Mouse (Mus musculus): Measurements from ENCODE around the gene Inafm2. TPM values are rescaled to one million over a fixed set of nuclear protein-coding genes. Genes with fewer than 3 reads are reported as not detected.
A peak's percentile ranks its signal among the peaks of the same experiment; 100 is the strongest.

The Inafm2 gene
- polyA plus RNA-seq, 1 experiment from 2014 or later, result 27.2 TPM

DNA sequence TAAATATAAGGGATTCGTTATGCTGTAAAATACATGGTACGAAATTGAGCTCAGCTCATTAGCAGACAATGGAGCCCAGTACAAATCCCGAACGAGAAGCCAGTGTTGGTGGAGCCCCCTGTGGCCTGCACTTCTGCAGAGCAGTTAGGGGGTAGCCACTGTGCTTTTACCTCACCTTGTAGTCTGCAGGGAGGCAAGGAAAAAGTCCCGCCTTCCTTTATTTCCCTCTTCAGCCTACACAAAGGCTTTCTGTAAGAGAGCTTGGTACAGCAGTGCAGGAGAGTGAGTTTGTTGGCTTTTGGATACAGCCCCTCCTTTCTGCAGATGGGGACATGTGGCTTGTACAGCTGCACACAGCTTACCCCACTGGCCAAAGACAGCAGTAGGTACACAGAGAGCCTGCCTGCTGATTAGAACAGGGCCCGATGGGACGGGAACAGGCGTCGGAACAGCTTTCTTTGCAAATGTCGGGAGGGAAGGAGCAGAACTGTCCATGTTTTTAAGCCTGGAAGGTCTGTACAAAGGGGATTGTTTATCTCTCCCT is 3.9 kb downstream of the Inafm2 start:
- Histone ChIP-seq H3K9ac (replicated peaks) (no peak overlapping the region), H3K36me3 (no peaks in the 10 kb centered on the region), H3K4me2 (replicated peaks) (0 out of 2 replicates have a peak overlapping the region, but pooled peaks have one; percentile 4), H3K9me3 (no peaks in the 10 kb centered on the region), H3K27ac (replicated peaks) (no peak overlapping the region), H3K27me3 (no peaks in the 10 kb centered on the region), H3K4me1 (peaks cover 52% of the 10 kb centered on the region), H3K4me3 (no peak overlapping the region)
- ATAC-seq (replicated peaks), result no peak
- 14% methylated on average over 10 of the region's 10 CpGs for WGBS

- no peak overlapping the region for H3K27ac ChIP-seq (replicated peaks)
- no peak overlapping the region for H3K4me3 ChIP-seq
- 76% methylated on average over 8 of the region's 8 CpGs for WGBS
- H3K36me3 ChIP-seq, result no peaks in the 10 kb centered on the region
- no peaks in the 10 kb centered on the region for H3K9me3 ChIP-seq
- H3K9ac ChIP-seq (replicated peaks), result no peak overlapping the region
- no peak for ATAC-seq (replicated peaks)
- no peaks in the 10 kb centered on the region for H3K27me3 ChIP-seq
- no peak overlapping the region for H3K4me2 ChIP-seq (replicated peaks)
- H3K4me1 ChIP-seq, result peaks cover 43% of the 10 kb centered on the region
These were observed 4.9 kb downstream of the Inafm2 start for GRCm38 (mm10) chr2:118750476-118750875.

GRCm38 (mm10) chr2:118751896-118752791 is 6.6 kb downstream of the Inafm2 start:
- H3K4me2 ChIP-seq (replicated peaks), result no peak overlapping the region
- ATAC-seq (replicated peaks), result no peak
- no peak overlapping the region for H3K4me3 ChIP-seq
- no peak overlapping the region for H3K27ac ChIP-seq (replicated peaks)
- H3K27me3 ChIP-seq, result no peaks in the 10 kb centered on the region
- no peak overlapping the region for H3K9ac ChIP-seq (replicated peaks)
- peaks cover 36% of the 10 kb centered on the region for H3K4me1 ChIP-seq
- H3K9me3 ChIP-seq, result no peaks in the 10 kb centered on the region
- WGBS, result 62% methylated on average over 16 of the region's 16 CpGs
- H3K36me3 ChIP-seq, result no peaks in the 10 kb centered on the region

GRCm38 (mm10) chr2:118752792-118753108 is 7.2 kb downstream of the Inafm2 start:
- Histone ChIP-seq H3K27ac (replicated peaks) (no peak overlapping the region), H3K9me3 (no peaks in the 10 kb centered on the region), H3K4me2 (replicated peaks) (no peak overlapping the region), H3K4me1 (peaks cover 30% of the 10 kb centered on the region), H3K36me3 (no peaks in the 10 kb centered on the region), H3K27me3 (no peaks in the 10 kb centered on the region), H3K4me3 (no peak overlapping the region), H3K9ac (replicated peaks) (no peak overlapping the region)
- no peak for ATAC-seq (replicated peaks)
- 85% methylated on average over 4 of the region's 4 CpGs for WGBS

- Histone ChIP-seq H3K27me3 (no peaks in the 10 kb centered on the region), H3K4me3 (no peak overlapping the region), H3K4me2 (replicated peaks) (no peak overlapping the region), H3K9me3 (no peaks in the 10 kb centered on the region), H3K9ac (replicated peaks) (no peak overlapping the region), H3K36me3 (no peaks in the 10 kb centered on the region), H3K27ac (replicated peaks) (no peak overlapping the region), H3K4me1 (peaks cover 17% of the 10 kb centered on the region)
- WGBS, result 94% methylated on average over 5 of the region's 5 CpGs
- no peak for ATAC-seq (replicated peaks)
These were observed 8.6 kb downstream of the Inafm2 start for GRCm38 (mm10) chr2:118754143-118754542.

- ATAC-seq (replicated peaks), result no peak
- no peaks in the 10 kb centered on the region for H3K27me3 ChIP-seq
- no peak overlapping the region for H3K4me2 ChIP-seq (replicated peaks)
- H3K9ac ChIP-seq (replicated peaks), result no peak overlapping the region
- no peaks in the 10 kb centered on the region for H3K36me3 ChIP-seq
- no peak overlapping the region for H3K4me3 ChIP-seq
- H3K4me1 ChIP-seq, result peaks cover 14% of the 10 kb centered on the region
- WGBS, result 90% methylated on average over 6 of the region's 6 CpGs
- no peaks in the 10 kb centered on the region for H3K9me3 ChIP-seq
- no peak overlapping the region for H3K27ac ChIP-seq (replicated peaks)
These were observed 9.8 kb downstream of the Inafm2 start for GRCm38 (mm10) chr2:118755407-118755806.

- no peak overlapping the region for H3K27ac ChIP-seq (replicated peaks)
These were observed 10.5 kb downstream of the Inafm2 start for GRCm38 (mm10) chr2:118756103-118756502.

GRCm38 (mm10) chr2:118759828-118760227 is 14.3 kb downstream of the Inafm2 start:
- H3K9me3 ChIP-seq, result no peaks in the 10 kb centered on the region
- no peak for ATAC-seq (replicated peaks)
- H3K36me3 ChIP-seq, result no peaks in the 10 kb centered on the region
- no peak overlapping the region for H3K4me2 ChIP-seq (replicated peaks)
- H3K4me3 ChIP-seq, result no peak overlapping the region
- H3K27ac ChIP-seq (replicated peaks), result no peak overlapping the region
- H3K4me1 ChIP-seq, result peaks cover 49% of the 10 kb centered on the region
- no peak overlapping the region for H3K9ac ChIP-seq (replicated peaks)
- WGBS, result 19% methylated on average over 8 of the region's 8 CpGs
- no peaks in the 10 kb centered on the region for H3K27me3 ChIP-seq

More at GRCm38 (mm10) chr2:118756103-118756502, 10.5 kb downstream of the Inafm2 start:
- Histone ChIP-seq H3K9ac (replicated peaks) (no peak overlapping the region), H3K4me3 (no peak overlapping the region), H3K4me1 (peaks cover 19% of the 10 kb centered on the region), H3K36me3 (no peaks in the 10 kb centered on the region), H3K4me2 (replicated peaks) (no peak overlapping the region), H3K9me3 (no peaks in the 10 kb centered on the region), H3K27me3 (no peaks in the 10 kb centered on the region)
- no peak for ATAC-seq (replicated peaks)
- WGBS, result 83% methylated on average over 4 of the region's 4 CpGs

DNA sequence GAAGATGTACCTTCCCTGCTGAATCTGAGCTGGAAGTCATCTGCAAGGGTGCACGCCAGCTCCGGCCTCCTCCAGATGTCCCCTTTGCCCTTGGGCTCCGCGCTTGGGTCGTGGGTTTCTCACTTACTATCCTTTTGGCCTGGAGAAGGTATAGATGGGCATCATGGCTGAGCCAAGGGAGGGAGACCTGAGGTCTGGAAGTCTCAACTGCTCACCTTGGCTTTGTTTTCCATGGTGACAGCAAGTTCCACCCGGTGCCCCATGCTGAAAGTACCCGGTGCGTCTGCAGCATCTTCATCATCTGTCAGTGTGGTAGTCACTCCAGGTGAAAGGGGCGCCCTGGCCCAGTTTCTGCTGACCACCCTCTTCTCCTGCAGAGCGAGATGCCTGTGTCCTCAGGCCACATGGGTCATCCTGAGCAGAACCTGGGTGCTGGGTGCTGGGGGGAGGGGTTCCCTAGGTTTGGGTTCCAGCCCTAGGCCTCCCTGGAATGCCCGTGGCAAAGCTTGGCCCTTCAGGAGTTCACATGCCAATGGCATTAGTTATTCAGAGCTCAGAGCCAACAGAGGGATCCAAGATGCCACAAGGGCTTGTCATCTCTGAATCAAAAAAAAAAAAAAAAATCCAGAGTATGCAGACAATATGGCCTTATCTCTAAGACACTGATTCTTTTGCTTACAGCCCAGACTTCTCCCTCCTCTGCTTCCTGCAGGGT is 14.9 kb downstream of the Inafm2 start:
- Histone ChIP-seq H3K9me3 (no peaks in the 10 kb centered on the region), H3K4me3 (no peak overlapping the region), H3K9ac (replicated peaks) (no peak overlapping the region), H3K4me1 (peaks cover 49% of the 10 kb centered on the region), H3K27me3 (no peaks in the 10 kb centered on the region), H3K4me2 (replicated peaks) (no peak overlapping the region), H3K36me3 (no peaks in the 10 kb centered on the region), H3K27ac (replicated peaks) (peak overlapping the region; percentile 96)
- 86% methylated on average over 11 of the region's 11 CpGs for WGBS
- ATAC-seq (replicated peaks), result no peak

DNA sequence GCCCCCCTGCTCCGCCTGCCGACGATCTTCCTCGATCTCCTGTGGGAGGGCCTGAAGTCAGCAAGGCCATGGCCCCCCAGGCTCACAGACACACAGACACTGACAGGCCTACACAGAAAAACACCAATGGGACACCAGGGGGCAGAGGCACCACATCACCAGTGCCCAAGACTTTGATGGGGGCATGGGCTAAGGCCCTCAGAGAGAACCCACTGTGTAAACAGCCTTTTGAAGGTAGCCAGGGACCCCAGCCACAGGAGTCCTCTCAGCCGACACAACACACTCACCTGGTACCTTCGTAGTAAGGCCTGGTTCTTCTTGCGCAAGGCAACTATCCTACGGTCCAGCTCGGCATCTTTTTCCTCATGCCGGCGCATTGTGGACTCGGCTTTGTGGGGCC is 15.8 kb downstream of the Inafm2 start:
- Histone ChIP-seq H3K9me3 (no peaks in the 10 kb centered on the region), H3K4me1 (peaks cover 49% of the 10 kb centered on the region), H3K4me3 (peak overlapping the region; percentile 17; the same call in 1 of the 2 replicates), H3K27me3 (no peaks in the 10 kb centered on the region), H3K27ac (replicated peaks) (peak overlapping the region; percentile 96), H3K4me2 (replicated peaks) (peak overlapping the region; percentile 36; the same call in 1 of the 2 replicates), H3K36me3 (no peaks in the 10 kb centered on the region), H3K9ac (replicated peaks) (peak overlapping the region; percentile 40)
- WGBS, result 83% methylated on average over 12 of the region's 12 CpGs
- no peak for ATAC-seq (replicated peaks)

DNA sequence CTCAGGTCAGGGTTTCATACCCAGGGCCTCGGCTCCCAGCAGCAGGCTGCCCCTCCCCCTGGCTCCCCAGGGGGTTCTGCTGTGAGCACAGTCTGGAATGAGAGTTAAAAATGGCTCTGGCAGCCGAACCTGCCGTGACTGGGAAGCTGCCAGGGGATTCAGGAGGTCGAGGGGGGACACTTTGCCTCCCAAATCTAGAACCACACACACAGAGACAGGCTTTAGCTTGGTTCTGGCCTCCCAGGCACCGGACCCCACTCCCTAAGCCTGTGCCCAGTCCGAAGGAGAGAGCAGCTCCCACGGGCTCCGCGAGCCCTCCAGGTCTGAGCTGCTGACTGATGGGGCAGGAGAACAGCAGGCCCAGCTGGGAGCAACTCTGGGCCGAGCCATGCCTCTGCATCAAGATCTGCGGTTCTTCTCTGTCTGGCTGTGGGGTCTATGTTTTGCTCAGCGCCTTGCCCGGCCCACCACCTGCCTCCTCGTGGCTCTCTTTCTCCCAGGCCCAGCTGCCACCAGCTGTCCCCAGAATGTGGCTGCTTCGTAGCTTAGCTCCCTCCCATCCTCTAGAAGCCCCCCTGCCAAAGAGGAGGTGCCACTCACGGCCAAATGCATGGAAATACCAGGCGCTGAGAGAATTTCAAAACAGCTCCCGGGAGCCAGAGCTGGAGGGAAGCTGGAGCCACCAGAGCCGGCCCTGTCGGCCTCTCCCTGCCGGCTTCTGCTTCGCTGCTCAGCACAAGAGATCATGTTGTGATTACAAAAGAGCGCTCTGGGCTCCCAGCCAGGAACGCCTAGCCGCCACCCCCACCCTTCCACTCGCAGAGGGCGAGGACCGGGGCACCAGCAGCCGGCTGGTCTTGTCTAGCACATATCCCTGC is 16.6 kb downstream of the Inafm2 start, which contains the start of gene Ccdc9b:
Gene Ccdc9b, minus strand, starts transcription at position 756 of the 878 bp plus-strand sequence.
- 2% methylated on average over 29 of the region's 29 CpGs for WGBS

More for the DNA sequence above, 16.6 kb downstream of the Inafm2 start, which contains the start of gene Ccdc9b:
- H3K27me3 ChIP-seq, result no peaks in the 10 kb centered on the region
- ATAC-seq (replicated peaks), result peak; percentile 86
- peak within 1 kb of the TSS; percentile 40 for H3K9ac ChIP-seq (replicated peaks)
- peak within 1 kb of the TSS; percentile 17 for H3K4me3 ChIP-seq
- H3K4me1 ChIP-seq, result peaks cover 49% of the 10 kb centered on the region
- H3K27ac ChIP-seq (replicated peaks), result peak within 1 kb of the TSS; percentile 96
- H3K9me3 ChIP-seq, result no peaks in the 10 kb centered on the region
- no peaks in the 10 kb centered on the region for H3K36me3 ChIP-seq
- H3K4me2 ChIP-seq (replicated peaks), result peak within 1 kb of the TSS; percentile 36
